Mouse (Mus musculus) MEL (cell line): Measurements from ENCODE around the gene Gm6993. TPM values are rescaled to one million over a fixed set of nuclear protein-coding genes. Genes with fewer than 3 reads are reported as not detected.

Source experiments
- DNase-seq: peaks from one replicate; pipeline ENCODE4 v3.0.0; 2011; ENCODE audit warnings: low read depth, low spot score
- H3K27ac ChIP-seq: 2 replicates; pipeline ENCODE4 v1.5.1; 2012; ENCODE audit warnings: low read depth, mild to moderate bottlenecking, control low read depth, low read length, moderate library complexity; ENCODE audit not compliant: control insufficient read depth
- H3K27me3 ChIP-seq, 2 experiments: fragments of 150-350 bp in 1 of 2; sonication (generic) in 1 of 2; 2 replicates each; pipeline ENCODE4 v1.6.1; 2012; ENCODE audit warnings: low read length in 2 of 2, mild to moderate bottlenecking in 2 of 2, improper control_type of control experiment in 1 of 2, moderate library complexity in 1 of 2; ENCODE audit not compliant: insufficient read depth in 2 of 2, control insufficient read depth in 1 of 2
- H3K36me3 ChIP-seq, 2 experiments: 2 replicates each; pipeline ENCODE4 v1.6.1; 2012 to 2014; ENCODE audit warnings: low read length in 2 of 2, improper control_type of control experiment in 1 of 2, inconsistent platforms in 1 of 2, mild to moderate bottlenecking in 1 of 2; ENCODE audit not compliant: insufficient read depth in 2 of 2, control insufficient read depth in 1 of 2
- H3K4me1 ChIP-seq, 2 experiments: fragments of 150-350 bp in 1 of 2; sonication (generic) in 1 of 2; 2 replicates each; pipeline ENCODE4 v1.6.1; 2012; ENCODE audit warnings: low read length in 2 of 2, improper control_type of control experiment in 1 of 2, mild to moderate bottlenecking in 1 of 2; ENCODE audit not compliant: insufficient read depth in 2 of 2, control insufficient read depth in 1 of 2
- H3K4me3 ChIP-seq, 2 experiments: fragments of 150-350 bp in 1 of 2; sonication (generic) in 1 of 2; 2 replicates each; pipeline ENCODE4 v1.5.1; 2012; ENCODE audit warnings: low read depth in 2 of 2, low read length in 2 of 2, mild to moderate bottlenecking in 2 of 2, moderate library complexity in 2 of 2, control low read depth in 1 of 2, improper control_type of control experiment in 1 of 2; ENCODE audit not compliant: control insufficient read depth in 1 of 2, insufficient read depth in 1 of 2
- H3K79me2 ChIP-seq: 2 replicates; pipeline ENCODE4 v1.6.1; 2012; ENCODE audit warnings: mild to moderate bottlenecking, low read length, moderate library complexity; ENCODE audit not compliant: control insufficient read depth, poor library complexity, insufficient read depth
- H3K9ac ChIP-seq: 2 replicates; pipeline ENCODE4 v1.6.1; 2012; ENCODE audit warnings: low read depth, mild to moderate bottlenecking, control low read depth, low read length, moderate library complexity; ENCODE audit not compliant: control insufficient read depth, poor library complexity, severe bottlenecking
- H3K9me3 ChIP-seq: fragments of 150-350 bp; sonication (generic); replicated peaks from 2 replicates; pipeline ENCODE4 v1.6.1; 2012; ENCODE audit warnings: mild to moderate bottlenecking, low read length, improper control_type of control experiment, moderate library complexity; ENCODE audit not compliant: insufficient read depth
- CHD2 ChIP-seq: IDR thresholded peaks from 2 replicates; pipeline ENCODE4 v1.6.1; 2011; ENCODE audit warnings: low read length, improper control_type of control experiment
- CTCF ChIP-seq, 3 experiments: IDR thresholded peaks in 2 of 3; conservative IDR thresholded peaks in 1 of 3; 2 replicates each; pipeline ENCODE4 v1.5.1; 2011 to 2012; ENCODE audit warnings: low read length in 3 of 3, low read depth in 2 of 3, mild to moderate bottlenecking in 2 of 3, improper control_type of control experiment in 1 of 3, inconsistent platforms in 1 of 3, mixed read lengths in 1 of 3, moderate library complexity in 1 of 3; ENCODE audit not compliant: control insufficient read depth in 1 of 3, insufficient read depth in 1 of 3, poor library complexity in 1 of 3, severe bottlenecking in 1 of 3
- GATA1 ChIP-seq: IDR thresholded peaks from 2 replicates; pipeline ENCODE4 v1.6.1; 2011; ENCODE audit warnings: low read depth, low read length, improper control_type of control experiment
- MAX ChIP-seq: IDR thresholded peaks from 2 replicates; pipeline ENCODE4 v1.6.1; 2011; ENCODE audit warnings: low read length, improper control_type of control experiment
- MAZ ChIP-seq: IDR thresholded peaks from 2 replicates; pipeline ENCODE4 v1.6.1; 2012; ENCODE audit warnings: low read depth, mild to moderate bottlenecking, inconsistent platforms, low read length, improper control_type of control experiment
- MEF2A ChIP-seq: IDR thresholded peaks from 2 replicates; pipeline ENCODE4 v1.6.1; 2014; ENCODE audit warnings: low read depth, mild to moderate bottlenecking, inconsistent platforms, low read length, improper control_type of control experiment; ENCODE audit not compliant: poor library complexity, insufficient replicate concordance, severe bottlenecking; ENCODE audit errors: extremely low read depth
- MXI1 ChIP-seq: IDR thresholded peaks from 2 replicates; pipeline ENCODE4 v1.6.1; 2011; ENCODE audit warnings: mild to moderate bottlenecking, low read depth, low read length, improper control_type of control experiment
- MYB ChIP-seq: IDR thresholded peaks from 2 replicates; pipeline ENCODE4 v1.6.1; 2011; ENCODE audit warnings: mild to moderate bottlenecking, low read depth, low read length, improper control_type of control experiment
- NELFE ChIP-seq: IDR thresholded peaks from 2 replicates; pipeline ENCODE4 v1.6.1; 2011; ENCODE audit warnings: low read depth, low read length, improper control_type of control experiment
- RCOR1 ChIP-seq: IDR thresholded peaks from 2 replicates; pipeline ENCODE4 v1.6.1; 2012; ENCODE audit warnings: low read depth, mild to moderate bottlenecking, inconsistent platforms, low read length, improper control_type of control experiment
- SMC3 ChIP-seq: IDR thresholded peaks from 2 replicates; pipeline ENCODE4 v1.6.1; 2011; ENCODE audit warnings: low read depth, low read length, improper control_type of control experiment
- TAL1 ChIP-seq: IDR thresholded peaks from 2 replicates; pipeline ENCODE4 v1.6.1; 2012; ENCODE audit warnings: mild to moderate bottlenecking, inconsistent platforms, low read length, moderate library complexity, mixed read lengths
- ZC3H11A ChIP-seq: IDR thresholded peaks from 2 replicates; pipeline ENCODE4 v1.6.1; 2012; ENCODE audit warnings: low read depth, mild to moderate bottlenecking, inconsistent platforms, low read length, improper control_type of control experiment
- ZNF384 ChIP-seq: IDR thresholded peaks from 2 replicates; pipeline ENCODE4 v1.6.1; 2012; ENCODE audit warnings: low read depth, mild to moderate bottlenecking, inconsistent platforms, low read length, improper control_type of control experiment
- polyA plus RNA-seq, 2 experiments: library from polyadenylated mRNA; stranded (reverse) in 1 of 2; unstranded in 1 of 2; fragments of >175 nt in 1 of 2; fragments of >200 nt in 1 of 2; gene quantifications; 2 replicates each; pipeline versions ENCODE4 v1.2.1 to v1.2.4; 2012; ENCODE audit warnings: low replicate concordance in 2 of 2, low read depth in 1 of 2; ENCODE audit not compliant: insufficient read length in 2 of 2, insufficient read depth in 1 of 2, missing spikeins in 1 of 2
- total RNA-seq: library from RNA; depleted of rRNA; stranded (reverse); fragments of 300-350 nt; gene quantifications from 2 replicates; pipeline ENCODE4 v1.2.3, GENCODE M21; 2012

Gm6993 gene
- total and polyA plus RNA-seq, 3 experiments = not detected

DNA sequence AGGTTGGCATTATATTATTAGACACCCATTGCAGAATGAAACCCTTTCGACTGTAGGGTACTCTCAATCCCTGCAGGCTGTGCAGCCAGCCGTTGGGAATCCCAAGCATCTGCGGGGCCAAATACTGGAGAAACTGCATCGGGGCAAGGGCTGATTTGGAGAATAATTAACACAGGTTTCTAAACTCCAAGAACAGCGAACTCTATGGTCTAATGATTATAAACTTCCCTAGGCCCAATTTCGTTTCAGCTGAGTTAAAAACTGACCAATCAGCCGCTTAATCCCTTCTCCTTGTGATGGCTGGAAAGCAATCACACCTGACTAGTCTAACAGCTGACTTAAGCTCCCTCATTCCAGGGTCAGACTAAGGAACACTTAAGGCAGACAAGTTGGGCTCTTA lies 23.4 kb downstream of the Gm6993 start:
- DNase-seq = no peak
- H3K27me3 ChIP-seq = no peaks in the 10 kb centered on the region
- TF ChIP-seq MXI1 = no peak
- no peak for TF ChIP-seq CHD2
- TF ChIP-seq ZC3H11A = no peak
- no peak for TF ChIP-seq SMC3
- TF ChIP-seq ZNF384 = no peak
- TF ChIP-seq RCOR1 = no peak
- TF ChIP-seq NELFE = no peak
- no peak for TF ChIP-seq GATA1
- no peak for TF ChIP-seq MAX
- H3K36me3 ChIP-seq = no peaks in the 10 kb centered on the region
- H3K27ac ChIP-seq = no peak overlapping the region
- no peak overlapping the region for H3K4me3 ChIP-seq
- H3K79me2 ChIP-seq = no peaks in the 10 kb centered on the region
- H3K9ac ChIP-seq = no peak overlapping the region
- no peaks in the 10 kb centered on the region for H3K4me1 ChIP-seq
- H3K9me3 ChIP-seq = no peaks in the 10 kb centered on the region

DNA sequence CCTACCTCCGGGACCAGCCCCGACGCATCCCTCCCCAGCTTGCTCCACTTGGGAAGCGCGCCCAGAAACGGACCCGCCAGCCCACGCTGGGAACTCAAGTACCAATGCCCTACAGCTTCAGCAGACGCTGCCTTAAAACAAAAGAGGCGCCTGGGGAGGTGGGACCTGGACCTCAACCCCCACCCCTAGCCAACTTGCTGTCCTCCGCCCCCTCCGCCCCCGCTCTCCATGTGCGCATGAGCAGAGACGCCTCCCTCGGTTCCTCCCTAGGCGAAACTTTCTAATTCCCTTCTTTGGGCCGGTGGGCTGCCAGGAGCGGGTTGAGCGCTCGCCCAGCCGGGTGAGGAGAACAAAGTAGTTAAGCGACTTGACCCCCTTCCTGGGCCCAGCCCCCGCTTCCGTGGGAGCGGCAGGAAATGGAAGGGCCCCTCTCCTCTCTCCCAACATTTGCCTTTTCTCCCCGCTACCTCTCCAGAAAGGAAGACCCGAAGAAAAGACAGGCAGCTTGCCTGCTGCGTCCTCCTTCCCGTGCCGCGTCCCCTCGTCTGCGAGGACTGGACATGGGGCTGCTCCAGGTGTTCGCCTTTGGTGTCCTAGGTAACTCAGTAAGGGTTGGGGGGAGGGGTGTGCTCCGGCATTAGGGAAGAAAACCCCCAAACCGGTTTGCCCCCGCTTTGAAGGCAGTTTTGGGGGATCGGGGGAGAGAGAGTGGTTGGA lies 24.6 kb downstream of the Gm6993 start, which contains the start of gene Lamb1:
TSS of gene Lamb1 (plus strand) at position 230 of the 717 bp plus-strand sequence.
- Histone ChIP-seq H3K9ac (no peak within 1 kb of the TSS), H3K27ac (no peak within 1 kb of the TSS), H3K4me1 (no peaks in the 10 kb centered on the region), H3K27me3 (no peaks in the 10 kb centered on the region), H3K9me3 (no peaks in the 10 kb centered on the region), H3K4me3 (no peak within 1 kb of the TSS), H3K79me2 (no peaks in the 10 kb centered on the region), H3K36me3 (no peaks in the 10 kb centered on the region)
- TF ChIP-seq CTCF (IDR thresholded peaks at IDR 0.05 in 2 of 3, conservative IDR thresholded peaks at IDR 0.05 in 1 of 3; ENCODE audit: control insufficient read depth in 1 of 3, insufficient read depth in 1 of 3, low read depth in 2 of 3, low read length in 3 of 3, poor library complexity in 1 of 3, severe bottlenecking in 1 of 3) = no peak
- TF ChIP-seq TAL1 = no peak
- no peak for TF ChIP-seq MEF2A
- no peak for TF ChIP-seq MAZ
- DNase-seq = no peak

DNA sequence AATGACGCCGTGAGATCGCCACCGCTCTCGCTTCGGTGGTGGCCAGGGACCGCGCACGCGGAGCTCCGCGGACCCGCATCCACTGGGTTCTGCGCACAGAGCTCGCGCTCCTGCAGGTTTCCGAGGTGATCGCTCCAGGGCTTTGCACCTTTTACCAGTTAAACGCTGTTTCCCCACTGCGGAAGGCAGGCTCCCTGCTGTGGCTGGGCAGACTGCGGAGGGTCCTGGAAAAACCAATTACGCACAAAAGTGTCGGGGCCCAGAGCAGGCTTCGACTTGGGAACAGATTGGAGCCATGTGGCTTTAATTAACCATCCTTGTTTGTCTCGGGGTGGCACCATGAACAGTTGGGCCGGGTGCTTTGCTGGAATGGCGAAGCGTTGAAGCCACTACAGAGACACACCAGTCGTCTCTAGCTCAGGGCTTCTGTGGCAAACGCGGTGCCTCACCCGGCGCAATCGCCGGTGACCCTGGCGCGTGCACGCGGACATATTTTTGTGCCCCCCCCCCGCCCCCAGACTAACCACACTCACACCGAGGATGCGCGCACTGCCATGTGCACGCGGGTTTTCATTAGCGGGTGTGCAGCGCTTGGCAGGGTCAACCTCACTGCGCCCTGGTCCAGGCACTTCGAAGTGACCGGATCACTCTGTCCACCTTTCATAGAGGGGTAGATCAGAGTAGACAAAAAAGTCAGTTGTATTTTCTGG lies 25.3 kb downstream of the Gm6993 start:
- Histone ChIP-seq H3K36me3 (no peaks in the 10 kb centered on the region), H3K27me3 (no peaks in the 10 kb centered on the region), H3K27ac (no peak overlapping the region), H3K9me3 (no peaks in the 10 kb centered on the region), H3K4me3 (no peak overlapping the region), H3K9ac (no peak overlapping the region), H3K4me1 (no peaks in the 10 kb centered on the region), H3K79me2 (no peaks in the 10 kb centered on the region)
- no peak for DNase-seq
- TF ChIP-seq CHD2 = no peak
- TF ChIP-seq MYB = no peak
